Mouse (Mus musculus): ENCODE results near the gene Sgms1. TPM values are rescaled to one million over a fixed set of nuclear protein-coding genes. Genes with fewer than 3 reads are reported as not detected.
A peak's percentile ranks its signal among the peaks of the same experiment; 100 is the strongest.

Gene Sgms1
- polyA plus RNA-seq, 1 experiment from 2014 or later = 43.0 TPM

GRCm38 (mm10) chr19:32387403-32388190 lies 1.9 kb downstream of the Sgms1 start:
- peaks cover 26% of the 10 kb centered on the region for H3K4me1 ChIP-seq (ENCODE audit: control insufficient read depth, insufficient read depth, low read length)
- peak overlapping the region; percentile 79 for H3K4me2 ChIP-seq (ENCODE audit: low read depth, low read length)
- under 1% methylated on average over 66 of the region's 74 CpGs for WGBS
- H3K27ac ChIP-seq (ENCODE audit: low read length) = peak overlapping the region; percentile 96
- no peaks in the 10 kb centered on the region for H3K27me3 ChIP-seq (ENCODE audit: control insufficient read depth, insufficient read depth, low read length)
- H3K36me3 ChIP-seq (ENCODE audit: control insufficient read depth, insufficient read depth, low read length) = no peaks in the 10 kb centered on the region
- H3K4me3 ChIP-seq (replicated peaks; ENCODE audit: low read length) = peak overlapping the region; percentile 74
- ATAC-seq (ENCODE audit: insufficient read depth, low FRiP score) = peak; percentile 4; the same call in 1 of the 2 replicates
- peak overlapping the region; percentile 82 for H3K9ac ChIP-seq (ENCODE audit: low read length)
- no peaks in the 10 kb centered on the region for H3K9me3 ChIP-seq (replicated peaks; ENCODE audit: control insufficient read depth, low read length)

- WGBS = 19% methylated on average over 19 of the region's 19 CpGs
- peak overlapping the region; percentile 74 for H3K4me3 ChIP-seq (replicated peaks; ENCODE audit: low read length)
- no peak for ATAC-seq (ENCODE audit: insufficient read depth, low FRiP score)
- peak overlapping the region; percentile 16; the same call in 1 of the 2 replicates for H3K27ac ChIP-seq (ENCODE audit: low read length)
- peak overlapping the region; percentile 79 for H3K4me2 ChIP-seq (ENCODE audit: low read depth, low read length)
- H3K36me3 ChIP-seq (ENCODE audit: control insufficient read depth, insufficient read depth, low read length) = no peaks in the 10 kb centered on the region
- no peaks in the 10 kb centered on the region for H3K9me3 ChIP-seq (replicated peaks; ENCODE audit: control insufficient read depth, low read length)
- no peaks in the 10 kb centered on the region for H3K27me3 ChIP-seq (ENCODE audit: control insufficient read depth, insufficient read depth, low read length)
- H3K4me1 ChIP-seq (ENCODE audit: control insufficient read depth, insufficient read depth, low read length) = peaks cover 26% of the 10 kb centered on the region
- peak overlapping the region; percentile 82 for H3K9ac ChIP-seq (ENCODE audit: low read length)
Observed at GRCm38 (mm10) chr19:32386556-32387402, 2.7 kb downstream of the Sgms1 start.

GRCm38 (mm10) chr19:32383738-32384137 lies 5.8 kb downstream of the Sgms1 start:
- Histone ChIP-seq H3K4me2 (ENCODE audit: low read depth, low read length) (no peak overlapping the region), H3K9ac (ENCODE audit: low read length) (no peak overlapping the region), H3K4me1 (ENCODE audit: control insufficient read depth, insufficient read depth, low read length) (peaks cover 28% of the 10 kb centered on the region), H3K27me3 (ENCODE audit: control insufficient read depth, insufficient read depth, low read length) (no peaks in the 10 kb centered on the region), H3K36me3 (ENCODE audit: control insufficient read depth, insufficient read depth, low read length) (no peaks in the 10 kb centered on the region), H3K27ac (ENCODE audit: low read length) (no peak overlapping the region), H3K9me3 (replicated peaks; ENCODE audit: control insufficient read depth, low read length) (no peaks in the 10 kb centered on the region), H3K4me3 (replicated peaks; ENCODE audit: low read length) (no peak overlapping the region)
- WGBS = 93% methylated on average over 8 of the region's 8 CpGs
- no peak for ATAC-seq (ENCODE audit: insufficient read depth, low FRiP score)

- Histone ChIP-seq H3K4me3 (replicated peaks; ENCODE audit: low read length) (no peak overlapping the region), H3K4me1 (ENCODE audit: control insufficient read depth, insufficient read depth, low read length) (peaks cover 38% of the 10 kb centered on the region), H3K9ac (ENCODE audit: low read length) (no peak overlapping the region), H3K27ac (ENCODE audit: low read length) (no peak overlapping the region), H3K27me3 (ENCODE audit: control insufficient read depth, insufficient read depth, low read length) (no peaks in the 10 kb centered on the region), H3K36me3 (ENCODE audit: control insufficient read depth, insufficient read depth, low read length) (no peaks in the 10 kb centered on the region), H3K9me3 (replicated peaks; ENCODE audit: control insufficient read depth, low read length) (no peaks in the 10 kb centered on the region), H3K4me2 (ENCODE audit: low read depth, low read length) (no peak overlapping the region)
- ATAC-seq (ENCODE audit: insufficient read depth, low FRiP score) = no peak
- 63% methylated on average over 3 of the region's 3 CpGs for WGBS
Observed at GRCm38 (mm10) chr19:32381511-32381961, 8.0 kb downstream of the Sgms1 start.

- Histone ChIP-seq H3K9me3 (replicated peaks; ENCODE audit: control insufficient read depth, low read length) (no peaks in the 10 kb centered on the region), H3K36me3 (ENCODE audit: control insufficient read depth, insufficient read depth, low read length) (no peaks in the 10 kb centered on the region), H3K4me2 (ENCODE audit: low read depth, low read length) (no peak overlapping the region), H3K4me3 (replicated peaks; ENCODE audit: low read length) (no peak overlapping the region), H3K9ac (ENCODE audit: low read length) (no peak overlapping the region), H3K27ac (ENCODE audit: low read length) (no peak overlapping the region), H3K27me3 (ENCODE audit: control insufficient read depth, insufficient read depth, low read length) (no peaks in the 10 kb centered on the region), H3K4me1 (ENCODE audit: control insufficient read depth, insufficient read depth, low read length) (peaks cover 34% of the 10 kb centered on the region)
- 88% methylated on average over 11 of the region's 11 CpGs for WGBS
- no peak for ATAC-seq (ENCODE audit: insufficient read depth, low FRiP score)
Observed at GRCm38 (mm10) chr19:32380748-32381147, 8.8 kb downstream of the Sgms1 start.

GRCm38 (mm10) chr19:32379239-32379920 lies 10.1 kb downstream of the Sgms1 start:
- no peak; the same call in 1 of the 2 replicates for ATAC-seq (ENCODE audit: insufficient read depth, low FRiP score)
- Histone ChIP-seq H3K9ac (ENCODE audit: low read length) (no peak overlapping the region), H3K4me1 (ENCODE audit: control insufficient read depth, insufficient read depth, low read length) (peaks cover 26% of the 10 kb centered on the region), H3K4me3 (replicated peaks; ENCODE audit: low read length) (no peak overlapping the region), H3K27ac (ENCODE audit: low read length) (0 out of 2 replicates have a peak overlapping the region, but pooled peaks have one; percentile 5), H3K9me3 (replicated peaks; ENCODE audit: control insufficient read depth, low read length) (no peaks in the 10 kb centered on the region), H3K27me3 (ENCODE audit: control insufficient read depth, insufficient read depth, low read length) (no peaks in the 10 kb centered on the region), H3K4me2 (ENCODE audit: low read depth, low read length) (no peak overlapping the region), H3K36me3 (ENCODE audit: control insufficient read depth, insufficient read depth, low read length) (no peaks in the 10 kb centered on the region)
- WGBS = 78% methylated on average over 6 of the region's 6 CpGs

GRCm38 (mm10) chr19:32378581-32378980 lies 10.9 kb downstream of the Sgms1 start:
- WGBS = 62% methylated on average over 3 of the region's 3 CpGs
- Histone ChIP-seq H3K4me3 (replicated peaks; ENCODE audit: low read length) (no peak overlapping the region), H3K9me3 (replicated peaks; ENCODE audit: control insufficient read depth, low read length) (no peaks in the 10 kb centered on the region), H3K27me3 (ENCODE audit: control insufficient read depth, insufficient read depth, low read length) (no peaks in the 10 kb centered on the region), H3K36me3 (ENCODE audit: control insufficient read depth, insufficient read depth, low read length) (no peaks in the 10 kb centered on the region), H3K4me2 (ENCODE audit: low read depth, low read length) (no peak overlapping the region), H3K27ac (ENCODE audit: low read length) (no peak overlapping the region), H3K4me1 (ENCODE audit: control insufficient read depth, insufficient read depth, low read length) (peaks cover 26% of the 10 kb centered on the region), H3K9ac (ENCODE audit: low read length) (no peak overlapping the region)
- no peak for ATAC-seq (ENCODE audit: insufficient read depth, low FRiP score)

GRCm38 (mm10) chr19:32377701-32378325 lies 11.7 kb downstream of the Sgms1 start:
- no peak overlapping the region for H3K4me3 ChIP-seq (replicated peaks; ENCODE audit: low read length)
- H3K4me2 ChIP-seq (ENCODE audit: low read depth, low read length) = no peak overlapping the region
- H3K27me3 ChIP-seq (ENCODE audit: control insufficient read depth, insufficient read depth, low read length) = no peaks in the 10 kb centered on the region
- H3K9ac ChIP-seq (ENCODE audit: low read length) = no peak overlapping the region
- H3K27ac ChIP-seq (ENCODE audit: low read length) = no peak overlapping the region
- H3K4me1 ChIP-seq (ENCODE audit: control insufficient read depth, insufficient read depth, low read length) = peaks cover 26% of the 10 kb centered on the region
- WGBS = 62% methylated on average over 7 of the region's 7 CpGs
- no peaks in the 10 kb centered on the region for H3K9me3 ChIP-seq (replicated peaks; ENCODE audit: control insufficient read depth, low read length)
- no peak for ATAC-seq (ENCODE audit: insufficient read depth, low FRiP score)
- no peaks in the 10 kb centered on the region for H3K36me3 ChIP-seq (ENCODE audit: control insufficient read depth, insufficient read depth, low read length)
